Mouse (Mus musculus): Measurements from ENCODE around the gene Nrbp1. TPM values are rescaled to one million over a fixed set of nuclear protein-coding genes. Genes with fewer than 3 reads are reported as not detected.

The Nrbp1 gene
- 10 to 100 TPM; 76.3 to 76.6 TPM for total RNA-seq (2021)
- long read RNA-seq, transcript Nrbp1-207 (19 exons, 2,221 nt): minor isoform, 23 of 108 reads
- long read RNA-seq, transcript Nrbp1-201 (18 exons, 2,203 nt): major isoform, 63 of 108 reads
- long read RNA-seq, partial matches to known transcripts: 9 of 108 reads
- long read RNA-seq, other reads (novel, unspliced or antisense): 12 of 108 reads

DNA sequence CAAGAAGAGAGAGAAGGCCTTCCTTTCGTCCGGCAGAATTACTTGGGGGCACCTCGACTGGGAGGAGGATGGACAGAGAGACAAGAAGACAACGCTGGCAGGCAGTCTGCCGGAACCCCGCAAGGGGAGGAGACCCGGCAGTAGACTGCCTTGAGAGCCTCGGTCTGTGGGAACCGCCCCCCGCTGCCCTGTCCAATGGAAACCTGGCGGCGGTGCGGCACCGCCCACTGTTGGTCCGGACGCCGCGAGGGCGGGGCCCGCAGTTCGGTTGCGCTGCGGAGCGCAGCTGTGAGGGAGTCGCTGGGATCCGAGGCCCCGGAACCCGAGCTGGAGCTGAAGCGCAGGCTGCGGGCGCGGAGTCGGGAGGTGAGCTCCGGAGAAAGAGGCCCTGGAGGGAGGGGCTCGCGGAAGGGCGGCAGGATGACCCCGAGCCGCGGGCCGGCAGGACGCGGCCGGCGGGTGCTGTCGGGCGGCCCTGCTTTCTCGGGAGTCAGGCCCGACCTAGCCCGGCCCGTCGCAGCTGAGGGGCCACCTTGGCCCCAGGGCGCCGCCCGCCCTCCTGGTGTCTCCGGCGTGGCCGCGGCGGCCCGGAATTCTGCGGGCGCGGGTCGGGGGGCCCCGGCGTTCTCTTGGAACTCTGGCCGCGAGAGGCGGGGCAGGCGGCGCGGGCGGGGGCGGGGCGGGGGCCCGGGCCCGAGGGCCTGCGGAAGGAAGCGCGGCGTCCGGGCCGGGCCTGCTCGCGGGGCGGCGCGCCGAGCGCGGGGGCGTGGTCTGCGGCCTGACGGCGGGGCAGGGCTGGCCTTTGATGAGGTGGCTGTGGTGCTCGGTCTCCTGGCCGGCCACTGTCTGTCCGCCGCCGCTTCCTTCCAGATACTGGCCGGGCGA is at the start of gene Nrbp1, which contains the start of gene Gm9970:
Nrbp1 (plus strand) TSS at position 228 of the 885 bp plus-strand sequence.
Gm9970 (minus strand) TSS at position 596 of the 885 bp plus-strand sequence.
- DNase-seq (ENCODE audit: low spot score in 2 of 2): peak; percentile 92 to 95

DNA sequence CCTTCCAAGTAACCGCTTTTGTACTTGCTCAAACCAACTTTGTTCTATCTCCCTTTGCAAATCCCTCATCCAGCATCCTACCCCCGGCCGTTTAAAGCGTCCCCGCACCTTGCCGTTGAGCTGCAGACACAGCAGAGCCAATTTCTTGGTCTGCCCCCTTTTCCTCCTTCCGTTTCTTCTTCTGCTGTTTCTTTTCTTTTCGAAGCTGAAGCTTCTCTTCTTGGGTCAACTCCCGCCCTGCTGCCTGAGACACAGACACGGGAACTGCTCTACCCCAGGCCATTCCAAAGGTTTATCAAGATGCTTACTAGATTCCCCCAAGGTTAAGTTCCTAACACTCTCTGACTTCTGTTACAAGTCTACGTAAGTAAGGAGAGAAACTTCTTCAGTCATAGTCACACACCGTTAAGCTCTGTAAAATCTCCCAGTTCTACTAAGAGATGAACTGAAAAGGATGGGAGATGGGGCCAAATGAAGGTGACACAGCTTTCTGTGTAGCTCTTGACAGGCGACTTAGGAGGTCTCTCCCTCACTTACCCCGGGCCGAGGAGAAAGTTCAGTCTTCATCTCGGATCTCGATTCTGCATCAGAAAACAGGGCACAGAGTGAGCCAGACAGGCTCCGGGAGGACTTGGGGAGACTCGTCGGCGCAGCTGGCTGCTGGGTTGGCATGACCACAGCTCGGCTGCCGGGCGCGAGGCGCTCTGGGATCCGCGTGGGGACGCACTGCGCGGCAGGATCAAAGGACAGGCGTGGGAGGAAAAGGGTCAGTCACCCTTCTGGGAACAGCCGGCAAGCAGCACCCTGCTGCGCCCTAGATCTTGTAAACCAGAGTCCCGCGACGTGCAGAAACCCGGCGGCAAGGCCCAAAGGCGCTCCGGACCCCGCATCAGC is 48.4 kb upstream of the Nrbp1 start:
- no peak for DNase-seq (ENCODE audit: low spot score in 2 of 2)

DNA sequence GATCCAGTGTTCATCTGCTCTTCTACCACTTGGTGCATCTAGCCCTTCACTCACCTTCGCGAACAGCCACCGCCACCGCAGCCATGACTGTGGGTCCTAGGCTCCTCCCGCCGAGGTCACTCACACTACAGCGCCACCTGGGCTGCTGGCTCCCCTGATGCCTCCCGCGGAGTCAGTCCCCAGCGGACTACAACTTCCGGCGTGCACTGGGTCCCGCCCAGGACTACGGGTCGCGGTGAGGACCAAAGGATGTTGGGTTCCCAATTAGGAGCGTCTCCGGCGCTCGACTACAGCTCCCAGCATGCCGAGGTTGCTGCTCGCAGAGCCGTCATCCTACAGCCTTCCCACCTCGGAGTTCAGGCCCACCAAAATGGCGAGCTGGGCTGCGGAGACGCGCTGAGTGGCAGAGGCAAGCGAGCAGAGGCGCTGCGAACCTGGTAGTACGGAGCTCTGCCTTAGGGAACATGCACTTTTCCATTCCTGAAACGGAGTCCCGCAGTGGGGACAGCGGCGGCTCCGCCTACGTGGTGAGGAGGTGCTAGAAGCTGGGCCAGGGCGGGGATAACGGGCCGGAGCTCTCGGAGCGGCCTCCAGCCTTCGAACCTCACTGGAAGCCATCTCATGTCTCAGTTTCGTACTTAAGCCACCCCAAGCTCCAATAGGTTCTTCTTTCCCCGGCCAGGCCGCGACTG is 47.6 kb upstream of the Nrbp1 start, which contains the start of the genes Snx17 and Eif2b4:
Snx17 (plus strand) TSS at position 289 of the 692 bp plus-strand sequence.
Eif2b4 (minus strand) TSS at position 492 of the 692 bp plus-strand sequence.
- DNase-seq (ENCODE audit: low spot score in 2 of 2): peak; percentile 99

DNA sequence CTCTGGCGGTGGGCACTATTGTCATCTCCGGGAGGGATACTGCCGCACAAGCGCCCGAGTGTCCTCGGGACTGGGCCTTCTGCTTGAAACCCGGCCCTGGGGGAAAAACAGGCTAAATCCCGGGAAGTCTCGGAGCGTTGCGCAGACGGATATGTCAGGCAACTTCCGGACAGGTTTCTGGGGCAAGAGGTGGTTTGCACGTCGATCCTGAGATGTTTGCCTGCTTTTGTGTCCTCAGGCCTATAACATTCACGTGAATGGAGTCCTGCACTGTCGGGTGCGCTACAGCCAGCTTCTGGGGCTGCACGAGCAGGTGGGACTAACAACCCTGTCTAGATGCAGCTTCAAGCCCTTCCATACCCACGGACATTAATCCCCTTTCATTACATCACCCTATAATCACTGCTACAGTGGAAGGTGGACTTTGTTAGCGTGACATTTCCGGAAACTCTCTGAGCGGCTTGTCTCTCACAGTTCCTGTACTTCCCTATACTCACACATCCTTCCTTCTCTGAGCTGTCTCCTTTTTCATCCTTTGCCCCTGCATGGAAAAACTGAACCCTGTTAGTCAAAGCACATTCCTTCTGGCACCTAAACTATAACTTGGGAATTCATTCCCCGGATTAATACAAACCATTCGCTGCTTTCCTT is 46.9 kb upstream of the Nrbp1 start:
- no peak for DNase-seq (ENCODE audit: low spot score in 2 of 2)

DNA sequence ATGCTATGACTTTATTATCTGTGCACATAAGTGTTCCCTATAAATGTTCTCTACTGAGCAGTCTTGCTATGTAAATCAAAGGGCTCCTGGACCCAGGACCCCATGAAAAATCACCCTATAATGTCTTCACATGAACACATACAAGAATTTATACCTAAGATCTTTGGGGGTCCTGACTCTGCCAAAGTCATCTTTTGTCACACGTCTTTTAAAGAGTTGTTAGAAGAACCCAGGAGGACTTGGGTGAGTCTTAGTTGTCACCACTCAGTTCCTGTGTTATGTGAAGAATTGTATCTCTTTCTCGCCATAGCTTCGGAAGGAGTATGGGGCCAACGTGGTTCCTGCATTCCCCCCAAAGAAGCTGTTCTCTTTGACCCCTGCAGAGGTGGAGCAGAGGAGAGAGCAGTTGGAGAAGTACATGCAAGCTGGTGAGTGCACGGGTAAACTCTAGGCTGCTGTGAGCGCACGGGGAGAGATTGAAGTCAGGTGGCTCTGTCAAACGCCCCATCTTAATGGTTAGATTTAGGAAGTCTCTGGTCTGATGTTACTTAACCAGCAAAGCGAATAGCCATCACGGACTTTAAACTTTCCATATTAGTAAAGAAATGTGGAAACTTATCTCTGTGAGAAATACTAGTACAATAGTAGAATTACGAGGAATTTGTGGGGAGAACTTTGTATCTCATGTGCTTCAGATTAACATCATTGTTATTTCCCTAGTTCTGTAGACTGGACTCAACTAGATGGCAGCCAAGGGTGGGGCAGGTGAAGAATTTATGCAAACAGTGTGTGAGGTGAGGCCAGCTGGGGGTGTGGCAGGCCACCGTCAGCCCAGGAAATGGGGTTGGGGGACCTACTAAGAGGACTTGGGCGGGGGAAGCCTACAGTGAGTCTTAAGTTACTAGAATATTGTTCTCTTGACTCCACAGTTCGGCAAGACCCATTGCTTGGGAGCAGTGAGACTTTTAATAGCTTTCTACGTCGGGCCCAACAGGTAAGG is 45.9 kb upstream of the Nrbp1 start:
- DNase-seq (ENCODE audit: low spot score in 2 of 2): no peak

DNA sequence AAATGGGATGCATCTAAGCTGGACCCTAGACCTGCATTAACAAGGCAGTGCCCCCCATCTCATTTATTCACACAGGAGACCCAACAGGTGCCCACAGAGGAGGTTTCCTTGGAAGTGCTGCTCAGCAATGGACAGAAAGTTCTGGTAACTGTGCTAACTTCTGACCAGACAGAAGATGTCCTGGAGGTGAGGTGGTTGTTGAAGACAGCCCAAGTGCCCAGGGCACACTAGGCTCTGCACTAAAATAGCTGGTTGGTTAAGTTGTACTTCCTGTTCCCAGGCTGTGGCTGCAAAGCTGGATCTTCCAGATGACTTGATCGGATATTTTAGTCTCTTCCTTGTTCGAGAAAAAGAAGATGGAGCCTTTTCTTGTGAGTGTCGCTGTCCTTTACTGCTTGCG is 45.0 kb upstream of the Nrbp1 start:
- DNase-seq (ENCODE audit: low spot score in 2 of 2): no peak

DNA sequence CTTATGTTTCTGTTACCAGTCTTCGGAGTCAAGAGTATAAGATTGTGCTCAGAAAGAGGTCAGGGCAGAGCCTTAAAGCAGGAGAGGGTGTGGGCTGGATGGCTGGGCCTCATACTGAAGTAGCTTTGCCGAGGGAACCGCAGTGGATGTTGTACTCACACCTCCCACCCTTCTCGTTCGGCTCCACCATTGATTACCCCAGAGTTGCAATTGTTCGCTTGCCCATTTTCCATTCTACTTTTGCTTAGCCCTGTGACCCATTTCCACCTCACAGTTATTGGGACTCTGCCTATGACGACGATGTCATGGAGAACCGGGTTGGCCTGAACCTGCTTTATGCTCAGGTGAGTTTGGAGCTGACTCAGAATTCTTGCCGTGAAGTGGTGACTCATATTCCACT is 44.5 kb upstream of the Nrbp1 start:
- DNase-seq (ENCODE audit: low spot score in 2 of 2): no peak

DNA sequence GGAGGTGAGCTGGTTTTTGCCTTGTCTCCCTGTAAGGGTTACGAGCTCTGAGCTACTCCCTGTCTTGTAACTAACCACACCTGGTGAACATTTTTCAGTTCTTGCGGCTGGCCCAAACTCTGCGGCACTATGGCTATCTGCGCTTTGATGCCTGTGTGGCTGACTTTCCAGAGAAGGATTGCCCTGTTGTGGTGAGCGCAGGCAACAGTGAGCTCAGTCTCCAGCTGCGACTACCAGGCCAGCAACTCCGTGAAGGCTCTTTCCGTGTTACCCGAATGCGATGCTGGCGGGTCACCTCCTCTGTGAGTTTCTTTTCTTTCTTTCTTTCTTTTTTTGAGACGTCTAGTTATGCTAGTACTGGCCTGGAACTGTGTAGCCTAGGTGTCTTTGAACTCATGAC is 43.6 kb upstream of the Nrbp1 start:
- DNase-seq (ENCODE audit: low spot score in 2 of 2): no peak

DNA sequence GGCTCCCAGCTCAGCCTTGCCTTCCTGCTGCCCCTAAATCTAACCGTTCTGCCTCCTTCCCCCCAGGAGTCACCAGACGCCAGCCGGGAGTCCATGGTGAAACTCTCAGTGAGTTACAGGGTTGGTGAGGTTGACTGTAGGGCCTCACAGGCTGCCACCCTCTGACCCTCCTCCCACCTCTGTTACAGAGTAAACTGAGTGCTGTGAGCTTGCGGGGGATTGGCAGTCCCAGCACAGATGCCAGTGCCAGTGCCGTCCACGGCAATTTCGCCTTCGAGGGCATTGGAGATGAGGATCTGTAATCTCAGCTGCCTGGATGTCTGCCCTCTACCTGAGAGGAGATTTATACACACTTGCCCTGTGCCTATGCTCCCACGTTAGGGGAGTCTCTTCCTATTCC is 42.5 kb upstream of the Nrbp1 start:
- DNase-seq (ENCODE audit: low spot score in 2 of 2): no peak

DNA sequence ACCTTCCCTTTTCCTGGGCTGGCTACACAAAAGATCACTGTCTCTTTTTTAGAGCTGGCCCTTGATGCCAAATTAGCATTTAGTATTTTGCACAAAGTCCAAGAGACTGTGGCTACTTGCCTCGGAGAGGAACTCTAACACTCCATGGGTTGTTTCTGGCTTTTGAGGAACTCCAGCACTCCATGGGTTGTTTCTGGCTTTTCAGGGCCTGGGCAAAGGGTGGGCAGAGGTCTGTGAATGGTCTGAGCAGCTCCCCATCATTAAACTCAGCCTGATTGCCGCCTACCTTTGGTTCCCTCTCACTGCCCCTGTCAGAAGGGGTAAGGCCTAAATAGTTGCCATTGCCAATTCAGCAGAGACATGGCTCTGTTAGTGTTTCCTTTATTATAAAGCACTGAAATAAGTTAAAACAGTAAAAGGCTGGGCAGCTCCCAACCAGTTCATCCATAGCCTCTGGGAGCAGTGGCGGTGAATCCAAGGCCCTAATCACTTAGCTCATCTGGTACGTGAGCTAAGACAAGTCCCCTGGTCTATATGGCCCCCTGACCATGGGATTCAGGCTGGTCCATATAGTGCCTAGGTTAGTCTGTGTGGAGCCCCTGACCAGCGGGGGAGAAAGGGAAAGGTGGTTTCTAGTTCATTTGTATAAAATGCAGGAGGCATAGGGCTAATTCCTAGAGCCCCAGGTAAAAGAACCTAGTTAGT is 41.9 kb upstream of the Nrbp1 start:
- no peak for DNase-seq (ENCODE audit: low spot score in 2 of 2)

DNA sequence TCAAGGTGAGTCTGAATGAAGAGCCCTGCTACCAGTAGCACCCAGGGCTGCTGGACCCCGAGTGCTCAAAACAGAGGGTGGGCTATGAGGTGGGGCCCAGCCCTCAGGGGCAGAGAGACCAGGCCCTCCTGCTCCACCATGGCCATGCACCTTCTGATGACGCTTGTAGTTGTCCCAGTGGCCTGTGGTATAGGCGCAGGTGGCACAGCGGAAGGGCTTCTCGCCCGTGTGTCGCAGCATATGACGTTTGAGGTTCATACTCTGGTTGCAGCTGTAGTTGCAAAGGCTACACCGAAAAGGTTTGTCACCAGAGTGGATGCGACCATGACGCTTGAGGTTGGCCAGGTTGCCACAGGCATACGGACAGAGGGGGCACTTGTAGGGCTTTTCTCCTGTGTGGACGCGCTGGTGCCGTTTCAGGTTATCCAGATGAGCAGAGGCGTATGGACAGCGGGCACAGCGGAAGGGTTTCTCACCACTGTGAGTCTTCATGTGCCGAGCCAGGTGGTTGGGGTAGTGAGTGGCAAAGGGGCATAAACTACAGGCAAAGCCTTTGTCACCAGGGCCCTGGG is 41.3 kb upstream of the Nrbp1 start:
- no peak for DNase-seq (ENCODE audit: low spot score in 2 of 2)

DNA sequence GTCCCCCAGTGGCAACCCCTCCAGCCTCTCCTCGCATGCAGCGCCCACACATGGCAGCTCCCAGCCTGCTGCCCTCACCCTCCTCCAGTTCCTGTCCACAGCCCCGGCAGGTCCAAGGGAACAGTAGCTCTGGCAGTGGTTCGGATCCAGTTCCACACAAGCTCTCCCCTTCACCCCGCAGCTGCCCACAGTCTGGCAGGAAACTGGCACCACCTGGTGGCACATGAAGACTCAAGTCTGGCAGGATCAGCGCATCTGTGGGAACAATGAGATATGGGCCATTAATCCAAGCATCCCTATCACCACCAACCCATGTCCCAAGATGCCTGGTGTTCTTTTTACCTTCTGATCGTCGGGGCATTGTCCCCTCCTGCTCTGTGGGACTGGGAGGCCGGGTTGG is 40.8 kb upstream of the Nrbp1 start:
- DNase-seq (ENCODE audit: low spot score in 2 of 2): peak; percentile 40 to 52

DNA sequence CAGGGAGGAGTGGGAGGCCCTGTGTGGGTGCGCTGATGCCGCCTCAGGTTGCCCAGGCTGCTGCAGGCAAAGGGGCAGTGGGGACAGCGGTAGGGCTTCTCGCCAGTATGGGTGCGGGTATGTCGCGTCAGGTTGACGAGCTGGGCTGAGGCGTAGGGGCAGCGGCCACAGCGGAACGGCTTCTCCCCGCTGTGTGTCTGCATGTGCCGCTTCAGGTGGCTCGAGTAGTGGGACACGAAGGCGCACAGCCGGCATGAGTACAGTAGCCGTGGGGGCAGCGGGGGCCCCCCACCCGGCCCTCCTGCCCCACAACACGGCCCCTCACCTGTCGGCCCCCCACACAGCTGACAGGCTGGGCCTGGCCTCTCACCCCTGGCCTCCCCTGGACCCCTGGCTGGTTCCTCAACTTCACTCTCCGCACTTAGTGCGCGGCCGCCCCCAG is 40.3 kb upstream of the Nrbp1 start:
- peak; percentile 31 to 41 for DNase-seq (ENCODE audit: low spot score in 2 of 2)

DNA sequence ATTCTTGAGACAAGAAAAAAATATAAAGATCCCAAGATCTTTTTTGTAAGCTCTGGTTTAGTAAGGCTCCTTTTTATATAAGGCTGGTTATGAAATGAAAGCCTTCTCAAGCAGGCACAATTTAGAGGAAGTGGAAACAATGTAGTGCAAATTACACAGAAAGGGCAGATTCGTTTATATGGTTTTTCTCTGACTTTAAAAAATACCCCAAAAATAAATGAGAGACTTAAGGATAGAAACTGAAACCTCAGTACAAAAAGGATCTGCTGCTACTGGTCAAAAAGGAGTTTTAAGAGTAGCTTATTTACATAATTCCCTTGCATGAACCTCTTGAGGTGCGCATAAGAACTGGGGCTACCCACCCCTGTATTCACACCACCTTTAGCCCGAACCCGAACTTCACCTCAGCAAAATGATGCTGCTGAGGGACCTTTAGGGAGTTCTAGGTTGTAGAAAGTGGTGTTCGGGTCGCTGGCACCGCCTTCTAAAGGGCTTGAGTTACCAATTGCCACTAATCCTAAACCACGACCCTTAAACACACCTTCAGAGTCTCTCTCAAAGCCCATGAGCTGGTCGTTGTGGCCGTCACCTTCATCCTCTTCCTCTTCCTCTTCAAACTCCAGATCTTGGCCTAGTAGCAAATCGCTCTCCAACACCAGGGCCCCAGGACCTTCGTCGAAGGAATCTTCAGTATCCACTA is 39.5 kb upstream of the Nrbp1 start:
- no peak for DNase-seq (ENCODE audit: low spot score in 2 of 2)

DNA sequence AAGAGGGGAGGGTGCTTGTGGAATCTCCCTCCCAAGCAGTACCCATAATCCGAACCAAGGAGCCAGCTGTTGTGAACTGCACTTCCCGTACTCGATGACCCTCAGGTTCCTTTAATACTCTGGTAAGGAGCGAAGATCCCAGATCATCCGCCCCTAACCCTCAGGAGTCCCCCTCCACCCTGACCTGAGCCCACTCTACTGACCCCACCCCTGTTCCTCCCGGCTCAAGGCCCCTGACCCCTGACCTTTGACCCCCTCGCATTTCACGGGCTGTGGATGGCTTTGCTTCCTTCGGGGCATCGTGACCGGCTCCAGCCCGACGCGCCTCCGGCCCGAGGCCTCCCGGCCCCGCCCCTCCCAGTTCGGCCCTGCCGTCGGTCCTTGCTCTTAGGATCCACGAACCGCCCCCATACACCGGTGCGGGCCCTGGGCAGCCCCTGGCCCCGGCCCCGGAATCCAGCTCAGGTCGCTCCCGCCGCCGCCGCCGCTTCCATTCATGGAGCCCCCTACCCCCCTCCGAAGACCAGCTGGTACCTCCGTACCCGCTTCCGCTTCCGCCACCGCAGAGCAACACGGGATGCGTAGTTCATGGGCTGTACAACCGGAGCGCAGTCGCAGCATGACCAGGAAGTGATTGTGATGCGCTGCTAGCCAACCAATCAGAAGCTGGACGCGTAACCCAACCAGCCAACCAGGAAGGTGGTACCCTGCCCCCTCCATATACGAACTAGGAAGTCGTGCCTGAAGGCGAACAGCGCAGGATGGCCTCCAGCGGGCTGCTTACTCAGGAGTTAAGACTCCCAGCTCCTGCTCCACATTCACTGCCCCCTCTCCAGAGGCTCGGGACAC is 38.7 kb upstream of the Nrbp1 start, which contains the start of gene Zfp513:
Zfp513 (minus strand) TSS at position 562 of the 849 bp plus-strand sequence.
- DNase-seq (ENCODE audit: low spot score in 2 of 2): peak; percentile 94 to 95

DNA sequence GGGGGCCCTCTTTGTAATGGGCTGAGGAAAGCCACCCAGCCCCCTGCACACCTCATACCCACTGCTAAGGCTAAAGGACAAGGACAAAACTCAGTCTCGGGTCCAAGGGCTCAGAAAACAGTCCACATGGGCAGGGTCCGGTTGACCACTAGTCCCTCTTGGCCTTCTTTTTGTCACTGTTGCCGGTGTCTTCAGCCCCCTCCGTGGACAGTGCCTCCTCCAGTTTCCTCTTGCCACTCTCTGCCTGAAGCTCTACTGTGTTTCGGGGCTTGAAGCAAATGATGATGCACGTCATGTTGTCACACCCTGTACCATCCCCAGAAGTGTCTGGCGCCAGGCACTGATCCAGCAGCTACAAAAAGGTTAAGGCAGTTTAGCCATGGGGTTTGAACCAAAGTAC is 37.7 kb upstream of the Nrbp1 start:
- no peak for DNase-seq (ENCODE audit: low spot score in 2 of 2)

Measured in layer of hippocampus, postnatal 10 days (tissue).